Mouse (Mus musculus) cerebellum, postnatal 36 days (tissue): Measurements from ENCODE around the gene Tex13c1.

Experiments used
- DNase-seq, 2 experiments: peaks; one replicate each; pipeline ENCODE4 v3.0.0; 2021 to 2022; ENCODE audit warnings: mixed read lengths in 2 of 2

The Tex13c1 gene

GRCm38 (mm10) chrX:43590860-43591259 is at the start of gene Tex13c1:
Gene Tex13c1 (plus strand): TSS chrX:43591160.
- no peak for DNase-seq
